Mouse (Mus musculus): Measurements from ENCODE around the gene Cyp2d10.
"Not testable (repeated sequence)": the region's sequence is repeated elsewhere in the genome, so short reads cannot be mapped to it uniquely, and the experiment has no call there.

The Cyp2d10 gene

GRCm38 (mm10) chr15:82402106-82402505, 4.9 kb downstream of the Cyp2d10 start:
- in situ Hi-C loops (cut with MboI, MseI), result no loop called here

- in situ Hi-C loops (cut with MboI, MseI), result no loop called here
These were observed 5.5 kb downstream of the Cyp2d10 start for GRCm38 (mm10) chr15:82401516-82401915.

- in situ Hi-C loops (cut with MboI, MseI), result not testable (repeated sequence)
These were observed 11.0 kb downstream of the Cyp2d10 start for GRCm38 (mm10) chr15:82395955-82396354.

- in situ Hi-C loops (cut with MboI, MseI), result loop anchor here (5.0 kb wide), 1 partner anchor 58 kb away; no protein-coding TSS in a partner anchor
These were observed 13.1 kb downstream of the Cyp2d10 start, which contains the start of gene Cyp2d11 for GRCm38 (mm10) chr15:82393922-82394321. TSS of gene Cyp2d11 (minus strand) at chr15:82394022.

- in situ Hi-C loops (cut with MboI, MseI), result loop anchor here (5.0 kb wide), 1 partner anchor 62 kb away; no protein-coding TSS in a partner anchor
These were observed 17.1 kb downstream of the Cyp2d10 start for GRCm38 (mm10) chr15:82389916-82390315.

- in situ Hi-C loops (cut with MboI, MseI), result no loop called here
These were observed 21.3 kb downstream of the Cyp2d10 start for GRCm38 (mm10) chr15:82385729-82386128.

- in situ Hi-C loops (cut with MboI, MseI), result no loop called here
These were observed 24.6 kb downstream of the Cyp2d10 start for GRCm38 (mm10) chr15:82382441-82382840.

- in situ Hi-C loops (cut with MboI, MseI), result no loop called here
These were observed 26.3 kb downstream of the Cyp2d10 start for GRCm38 (mm10) chr15:82380714-82381062.

GRCm38 (mm10) chr15:82379871-82380713, 26.9 kb downstream of the Cyp2d10 start, which contains the start of gene Cyp2d22:
TSS of gene Cyp2d22 (minus strand) at chr15:82380260.
- in situ Hi-C loops (cut with MboI, MseI), result no loop called here

GRCm38 (mm10) chr15:82379511-82379870, 27.5 kb downstream of the Cyp2d10 start:
- in situ Hi-C loops (cut with MboI, MseI), result no loop called here

GRCm38 (mm10) chr15:82378261-82379180, 28.5 kb downstream of the Cyp2d10 start:
- in situ Hi-C loops (cut with MboI, MseI), result no loop called here

GRCm38 (mm10) chr15:82377701-82378100, 29.3 kb downstream of the Cyp2d10 start:
- in situ Hi-C loops (cut with MboI, MseI), result no loop called here

GRCm38 (mm10) chr15:82376393-82377138, 30.4 kb downstream of the Cyp2d10 start:
- in situ Hi-C loops (cut with MboI, MseI), result no loop called here

- in situ Hi-C loops (cut with MboI, MseI), result no loop called here
These were observed 31.1 kb downstream of the Cyp2d10 start for GRCm38 (mm10) chr15:82375855-82376254.

GRCm38 (mm10) chr15:82374437-82374836, 32.6 kb downstream of the Cyp2d10 start:
- in situ Hi-C loops (cut with MboI, MseI), result no loop called here

GRCm38 (mm10) chr15:82372991-82373390, 34.0 kb downstream of the Cyp2d10 start:
- in situ Hi-C loops (cut with MboI, MseI), result no loop called here

- in situ Hi-C loops (cut with MboI, MseI), result no loop called here
These were observed 34.5 kb downstream of the Cyp2d10 start for GRCm38 (mm10) chr15:82372446-82372845.

GRCm38 (mm10) chr15:82368851-82369250, 38.1 kb downstream of the Cyp2d10 start:
- in situ Hi-C loops (cut with MboI, MseI), result loop anchor here in 1 of 2 experiments (10.0 kb wide), 1 partner anchor 776 kb away; the partner anchor contains the start of gene Poldip3

- in situ Hi-C loops (cut with MboI, MseI), result loop anchor here in 1 of 2 experiments (10.0 kb wide), 1 partner anchor 777 kb away; the partner anchor contains the start of gene Poldip3
These were observed 38.8 kb downstream of the Cyp2d10 start for GRCm38 (mm10) chr15:82368146-82368545.

GRCm38 (mm10) chr15:82364561-82364960, 42.4 kb downstream of the Cyp2d10 start:
- in situ Hi-C loops (cut with MboI, MseI), result loop anchor here in 1 of 2 experiments (10.0 kb wide), 1 partner anchor 780 kb away; the partner anchor contains the start of gene Poldip3

GRCm38 (mm10) chr15:82363801-82364200, 43.2 kb downstream of the Cyp2d10 start:
- in situ Hi-C loops (cut with MboI, MseI), result loop anchor here in 1 of 2 experiments (10.0 kb wide), 1 partner anchor 781 kb away; the partner anchor contains the start of gene Poldip3

Measured in T-helper 17 cell (primary cell).